Mouse (Mus musculus): ENCODE measurements around the gene A730061H03Rik.

DNA sequence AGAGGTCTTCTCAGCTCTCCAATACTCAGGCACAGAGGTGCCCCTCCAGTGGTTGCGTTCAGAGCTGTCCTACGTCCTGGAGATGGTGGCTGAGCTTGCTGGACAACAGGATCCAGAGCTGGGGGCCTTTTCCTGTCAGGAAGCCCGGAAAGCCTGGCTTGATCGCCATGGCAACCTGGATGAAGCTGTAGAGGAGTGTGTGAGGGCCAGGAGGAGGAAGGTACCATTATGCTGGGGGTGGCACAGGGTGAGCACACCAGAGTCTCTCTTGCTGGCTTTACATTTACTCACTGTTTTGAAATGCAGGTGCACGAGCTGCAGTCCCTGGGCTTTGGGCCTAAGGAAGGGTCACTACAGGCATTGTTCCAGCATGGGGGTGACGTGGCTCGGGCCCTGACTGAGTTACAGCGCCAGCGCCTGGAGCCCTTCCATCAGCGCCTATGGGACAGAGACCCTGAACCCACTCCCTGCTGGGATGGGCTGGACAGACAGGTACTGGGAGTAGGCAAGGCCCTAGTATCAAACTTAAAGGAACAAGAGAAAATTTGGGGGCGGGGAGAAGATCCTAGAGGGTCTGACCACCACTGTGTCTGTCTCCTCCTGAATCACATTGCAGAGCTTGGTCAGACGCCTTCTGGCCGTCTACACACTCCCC, 36.0 kb upstream of the A730061H03Rik start:
- TF ChIP-seq CTCF (IDR thresholded peaks at IDR 0.05; ENCODE audit: borderline replicate concordance, insufficient read depth, low read length) (no peak), POLR2A (IDR thresholded peaks at IDR 0.05; ENCODE audit: low read depth, low read length) (no peak)

All from embryonic fibroblast, embryonic 13.5 days (primary cell).